Mouse (Mus musculus): ENCODE data around the gene Slc7a5. TPM values are rescaled to one million over a fixed set of nuclear protein-coding genes. Genes with fewer than 3 reads are reported as not detected.

Slc7a5 gene
- total RNA-seq (2023): 34.1 to 37.7 TPM (median 36.5 TPM) in 4 replicates

GRCm38 (mm10) chr8:121907587-121908248, at the start of gene Slc7a5:
TSS of gene Slc7a5 (minus strand) at chr8:121907694.

DNA sequence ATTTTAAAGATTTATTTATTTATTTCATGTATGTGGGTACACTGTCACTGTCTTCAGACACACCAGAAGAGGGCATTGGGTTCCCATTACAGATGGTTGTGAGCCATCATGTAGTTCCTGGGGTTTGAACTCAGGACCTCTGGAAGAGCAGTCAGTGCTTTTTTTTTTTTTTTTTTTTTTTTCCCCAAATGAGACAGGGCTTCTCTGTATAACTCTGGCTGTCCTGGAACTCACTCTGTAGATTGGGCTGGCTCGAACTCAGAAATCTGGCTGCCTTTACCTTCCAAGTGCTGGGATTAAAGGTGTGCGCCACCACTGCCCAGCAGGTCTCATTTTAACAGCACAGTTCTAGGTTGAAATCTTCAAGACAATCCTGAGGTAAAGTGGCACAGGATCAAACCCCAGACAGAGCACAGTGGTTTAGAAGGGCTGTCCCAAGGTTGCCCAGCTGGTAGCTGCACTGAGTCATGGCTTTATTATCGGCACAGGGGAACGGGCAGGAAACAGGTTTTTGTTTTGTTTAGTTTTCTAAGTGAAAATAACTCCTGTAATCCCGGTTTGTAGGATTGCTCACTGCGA, 41.8 kb upstream of the Slc7a5 start, which contains the start of gene Banp:
TSS of gene Banp (plus strand) at position 529 of the 579 bp plus-strand sequence.

DNA sequence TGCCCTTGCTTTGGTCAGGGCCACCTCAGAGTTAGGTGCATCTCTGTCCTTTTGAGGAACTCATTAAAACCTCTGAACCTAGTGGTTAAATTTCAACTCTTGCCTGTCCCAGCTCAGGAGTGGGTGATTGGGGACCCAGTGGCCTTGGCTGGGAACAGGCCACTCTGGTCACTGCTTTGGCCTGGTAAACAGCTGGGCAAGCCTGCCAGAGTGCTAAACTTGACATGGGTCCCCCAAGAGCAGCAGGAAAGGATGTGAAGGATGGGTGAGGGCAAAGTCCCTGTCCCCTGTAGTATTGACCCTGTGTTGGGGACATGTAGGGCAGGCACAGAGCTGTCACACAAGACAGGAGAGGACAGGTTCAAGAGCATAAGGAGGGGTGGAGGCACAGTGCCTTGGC, 37.3 kb upstream of the Slc7a5 start, which contains the start of gene Car5a:
TSS of gene Car5a (minus strand) at position 74 of the 400 bp plus-strand sequence.

Other genes starting within 250 kb of the Slc7a5 start
- gene Jph3, start 178.1 kb downstream of the Slc7a5 start, total RNA-seq (2023): not detected in 4 replicates
- gene Klhdc4, start 78.1 kb downstream of the Slc7a5 start, total RNA-seq (2023): 48.5 to 68.6 TPM (median 59.4 TPM) in 4 replicates
- gene Car5a, start 37.2 kb upstream of the Slc7a5 start, total RNA-seq (2023): not detected in 4 replicates
- 76.6 to 108 TPM (median 90.4 TPM) in 4 replicates for gene Banp, start 42.1 kb upstream of the Slc7a5 start, total RNA-seq (2023)